In the genomic region with DNA sequence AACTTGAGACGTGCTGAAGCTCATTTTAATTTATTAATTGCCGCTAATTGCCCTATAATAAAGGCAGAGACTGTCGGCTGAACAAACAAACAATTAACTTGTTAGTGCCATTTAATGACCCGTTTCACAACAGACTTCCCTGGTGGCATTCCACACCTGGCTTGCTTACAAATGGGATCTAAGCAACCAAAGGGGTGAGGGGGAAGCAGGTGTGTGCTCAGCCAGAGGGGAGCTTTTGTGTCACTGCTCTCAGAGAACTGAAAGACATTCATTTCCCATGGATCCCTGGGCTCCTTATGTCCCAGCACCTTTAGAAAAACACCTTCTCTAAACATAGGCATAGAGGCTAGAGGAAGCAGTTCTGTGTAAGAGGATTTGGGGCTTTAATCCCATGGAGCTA, we compare ENCODE assay signal across 24 mouse cellular contexts.
A peak's percentile ranks its signal among the peaks of the same experiment; 100 is the strongest.
DNase-seq lines count a peak whose midpoint lies in the region; ATAC-seq and TF ChIP-seq lines count a peak whose summit lies in the region.
"Had no signal": no experiment of that assay in that cellular context is flagged by ENCODE, and none has a peak within 500 bp of the region (broad histone marks: within the 10 kb centered on the region; RNA-seq: fewer than 3 reads in every experiment).

No protein-coding gene starts in this region.

- DNase-seq in embryonic facial prominence, embryonic 14.5 days (ENCODE audit: low spot score) = peak; percentile 42
- DNase-seq in embryonic facial prominence, embryonic 10.5 days (ENCODE audit: low spot score) = no peak
- peak; percentile 2 for DNase-seq in kidney, adult 9 months
- peak; percentile 15 for DNase-seq in midbrain, postnatal 0 days (ENCODE audit: low spot score)
- DNase-seq in midbrain, embryonic 10.5 days (ENCODE audit: low spot score) = no peak
- DNase-seq: adrenal gland, adult 8-10 months; adrenal gland, postnatal 14 days; adrenal gland, postnatal 36 days; B cell, adult 2 months; cerebellum, adult 11-12 months; cerebellum, adult 2 months; cerebellum, adult 9-10 months; cerebellum, postnatal 10 days; cerebellum, postnatal 25 days; forebrain, postnatal 0 days had no signal

- H3K4me1 ChIP-seq in embryonic facial prominence, embryonic 14.5 days (ENCODE audit: control insufficient read depth, insufficient read depth, low read length) = no peaks in the 10 kb centered on the region
- peaks cover 20% of the 10 kb centered on the region for H3K4me1 ChIP-seq in embryonic facial prominence, embryonic 10.5 days
- no peaks in the 10 kb centered on the region for H3K4me1 ChIP-seq in kidney, embryonic 15.5 days
- no peaks in the 10 kb centered on the region for H3K4me1 ChIP-seq in midbrain, postnatal 0 days (ENCODE audit: insufficient read depth, low read length)
- H3K4me1 ChIP-seq in midbrain, embryonic 10.5 days = peaks cover 17% of the 10 kb centered on the region
- H3K4me1 ChIP-seq: embryonic facial prominence, embryonic 13.5 days; forebrain, embryonic 15.5 days had no signal

- no peak for TF ChIP-seq CTCF in midbrain, postnatal 0 days (IDR thresholded peaks at IDR 0.05)

- H3K36me3 ChIP-seq in embryonic facial prominence, embryonic 14.5 days (ENCODE audit: control insufficient read depth, insufficient read depth, low read length) = no peaks in the 10 kb centered on the region
- H3K36me3 ChIP-seq in embryonic facial prominence, embryonic 10.5 days (replicated peaks) = no peaks in the 10 kb centered on the region
- no peaks in the 10 kb centered on the region for H3K36me3 ChIP-seq in kidney, embryonic 15.5 days
- H3K36me3 ChIP-seq in midbrain, postnatal 0 days (ENCODE audit: insufficient read depth, low read length) = no peaks in the 10 kb centered on the region
- H3K36me3 ChIP-seq in midbrain, embryonic 10.5 days = no peaks in the 10 kb centered on the region
- H3K36me3 ChIP-seq: embryonic facial prominence, embryonic 13.5 days; forebrain, embryonic 15.5 days; G1E had no signal

- ATAC-seq in embryonic facial prominence, embryonic 14.5 days (ENCODE audit: low read depth) = peak; percentile 68; the same call in 1 of the 2 replicates
- ATAC-seq in kidney, embryonic 15.5 days (replicated peaks; ENCODE audit: low FRiP score) = no peak
- no peak for ATAC-seq in midbrain, postnatal 0 days (ENCODE audit: low FRiP score)
- ATAC-seq: activated CD4-positive, CD25-positive, alpha-beta regulatory T cell, adult 4 months; CD4-positive, CD25-positive, alpha-beta regulatory T cell, adult 4 months; forebrain, embryonic 13.5 days; forebrain, embryonic 15.5 days; forebrain, postnatal 0 days; Patski had no signal

- no peak overlapping the region for H3K9ac ChIP-seq in embryonic facial prominence, embryonic 14.5 days (ENCODE audit: low read depth, low read length)
- no peak overlapping the region for H3K9ac ChIP-seq in kidney, embryonic 15.5 days
- no peak overlapping the region for H3K9ac ChIP-seq in midbrain, postnatal 0 days (replicated peaks; ENCODE audit: low read length, poor library complexity, severe bottlenecking)
- H3K9ac ChIP-seq: embryonic facial prominence, embryonic 13.5 days; forebrain, embryonic 13.5 days; forebrain, embryonic 15.5 days; forebrain, postnatal 0 days had no signal

- WGBS in embryonic facial prominence, embryonic 14.5 days = 71% methylated on average over 4 of the region's 4 CpGs
- WGBS in embryonic facial prominence, embryonic 10.5 days = 63% methylated on average over 4 of the region's 4 CpGs
- 23% methylated on average over 4 of the region's 4 CpGs for WGBS in kidney, embryonic 15.5 days
- WGBS in midbrain, postnatal 0 days = 75% methylated on average over 4 of the region's 4 CpGs
- WGBS in midbrain, embryonic 10.5 days = 83% methylated on average over 4 of the region's 4 CpGs

- no peak overlapping the region for H3K4me3 ChIP-seq in embryonic facial prominence, embryonic 14.5 days (ENCODE audit: low read depth, low read length)
- no peak overlapping the region for H3K4me3 ChIP-seq in embryonic facial prominence, embryonic 10.5 days
- H3K4me3 ChIP-seq in kidney, embryonic 15.5 days (replicated peaks) = no peak overlapping the region
- H3K4me3 ChIP-seq in midbrain, postnatal 0 days (ENCODE audit: low read depth, low read length) = no peak overlapping the region
- H3K4me3 ChIP-seq in midbrain, embryonic 10.5 days = no peak overlapping the region
- H3K4me3 ChIP-seq: embryonic facial prominence, embryonic 13.5 days; forebrain, embryonic 13.5 days; forebrain, embryonic 15.5 days had no signal

- H3K9me3 ChIP-seq in embryonic facial prominence, embryonic 14.5 days (ENCODE audit: control insufficient read depth, low read length) = no peaks in the 10 kb centered on the region
- no peaks in the 10 kb centered on the region for H3K9me3 ChIP-seq in embryonic facial prominence, embryonic 10.5 days
- H3K9me3 ChIP-seq in kidney, embryonic 15.5 days (replicated peaks) = no peaks in the 10 kb centered on the region
- no peaks in the 10 kb centered on the region for H3K9me3 ChIP-seq in midbrain, postnatal 0 days (ENCODE audit: low read length)
- no peaks in the 10 kb centered on the region for H3K9me3 ChIP-seq in midbrain, embryonic 10.5 days (replicated peaks)
- H3K9me3 ChIP-seq: embryonic facial prominence, embryonic 13.5 days; forebrain, embryonic 13.5 days; forebrain, embryonic 15.5 days had no signal

- H3K27me3 ChIP-seq in embryonic facial prominence, embryonic 14.5 days (replicated peaks; ENCODE audit: control insufficient read depth, insufficient read depth, low read length) = no peaks in the 10 kb centered on the region
- H3K27me3 ChIP-seq in embryonic facial prominence, embryonic 10.5 days (replicated peaks; ENCODE audit: low read depth, poor library complexity, severe bottlenecking) = peaks cover 40% of the 10 kb centered on the region
- H3K27me3 ChIP-seq in kidney, embryonic 15.5 days = no peaks in the 10 kb centered on the region; the same call in 1 of the 2 replicates
- no peaks in the 10 kb centered on the region for H3K27me3 ChIP-seq in midbrain, postnatal 0 days (ENCODE audit: insufficient read depth, low read length)
- H3K27me3 ChIP-seq in midbrain, embryonic 10.5 days (ENCODE audit: low read depth, poor library complexity, severe bottlenecking) = peaks cover 58% of the 10 kb centered on the region
- H3K27me3 ChIP-seq: CH12.LX; embryonic facial prominence, embryonic 13.5 days; Patski had no signal

- H3K4me2 ChIP-seq in embryonic facial prominence, embryonic 14.5 days (ENCODE audit: low read depth, low read length) = no peak overlapping the region
- H3K4me2 ChIP-seq in kidney, embryonic 15.5 days = no peak overlapping the region
- H3K4me2 ChIP-seq in midbrain, postnatal 0 days (ENCODE audit: low read depth, low read length, poor library complexity, severe bottlenecking) = no peak overlapping the region
- H3K4me2 ChIP-seq: embryonic facial prominence, embryonic 13.5 days; forebrain, embryonic 13.5 days; forebrain, embryonic 15.5 days had no signal

- no peak overlapping the region for H3K27ac ChIP-seq in embryonic facial prominence, embryonic 14.5 days (replicated peaks; ENCODE audit: low read depth, low read length)
- no peak overlapping the region for H3K27ac ChIP-seq in embryonic facial prominence, embryonic 10.5 days (replicated peaks)
- no peak overlapping the region for H3K27ac ChIP-seq in kidney, embryonic 15.5 days
- no peak overlapping the region for H3K27ac ChIP-seq in midbrain, postnatal 0 days (ENCODE audit: low read depth, low read length)
- no peak overlapping the region for H3K27ac ChIP-seq in midbrain, embryonic 10.5 days (replicated peaks)
- H3K27ac ChIP-seq: embryonic facial prominence, embryonic 13.5 days; forebrain, embryonic 13.5 days; forebrain, embryonic 15.5 days had no signal

Comparison
In these comparisons a context has a peak if more than half of its experiments do, and no peak if none do; other contexts are left out.
1. DNase-seq: peak in embryonic facial prominence, embryonic 14.5 days (single experiment), kidney, adult 9 months (single experiment) and midbrain, postnatal 0 days (single experiment); none in embryonic facial prominence, embryonic 10.5 days (single experiment) and midbrain, embryonic 10.5 days (single experiment).